Mouse (Mus musculus) bone marrow, adult 2 months (tissue): Measurements from ENCODE around the gene Foxo6. TPM values are rescaled to one million over a fixed set of nuclear protein-coding genes. Genes with fewer than 3 reads are reported as not detected.

Experiments
- H3K27ac ChIP-seq: fragments of 200-500 bp; 2 replicates; pipeline ENCODE4 v1.5.1; 2012; ENCODE audit warnings: low read depth, mild to moderate bottlenecking, control low read depth, inconsistent platforms, low read length; ENCODE audit not compliant: control insufficient read depth, poor library complexity, insufficient read depth
- H3K4me1 ChIP-seq: fragments of 200-500 bp; 2 replicates; pipeline ENCODE4 v1.6.1; 2011; ENCODE audit warnings: low read length; ENCODE audit not compliant: control insufficient read depth, insufficient read depth
- H3K4me3 ChIP-seq: fragments of 200-500 bp; replicated peaks from 2 replicates; pipeline ENCODE3; 2011; ENCODE audit warnings: mild to moderate bottlenecking, low read depth, low read length, control low read depth; ENCODE audit not compliant: control insufficient read depth
- CTCF ChIP-seq: fragments of 200-500 bp; IDR thresholded peaks from 2 replicates; pipeline ENCODE4 v1.5.1; 2011; ENCODE audit warnings: low read length, control low read depth; ENCODE audit not compliant: control insufficient read depth, insufficient read depth
- POLR2A ChIP-seq: fragments of 200-500 bp; IDR thresholded peaks from 2 replicates; pipeline ENCODE4 v1.6.1; 2011; ENCODE audit warnings: low read depth, mild to moderate bottlenecking, control low read depth, low read length, borderline replicate concordance; ENCODE audit not compliant: control insufficient read depth
- WGBS: fragments of 180-500 bp; shearing (Covaris S2); methylation state at CpG from one replicate; pipeline ENCODE4 v1.1.7; 2018; 5-methylcytosine and 5-hydroxymethylcytosine counted together
- polyA plus RNA-seq: library from polyadenylated mRNA; stranded (reverse); fragments of >200 nt; gene quantifications from 2 replicates; pipeline ENCODE4 v1.2.4, GENCODE M21; 2011; ENCODE audit warnings: low replicate concordance; ENCODE audit not compliant: missing spikeins, insufficient read depth, insufficient read length

The Foxo6 gene
- polyA plus RNA-seq, 1 experiment = not detected

- no peak for TF ChIP-seq POLR2A
- TF ChIP-seq CTCF = no peak
- WGBS = 78% methylated on average over 11 of the region's 11 CpGs
- Histone ChIP-seq H3K27ac (no peak overlapping the region), H3K4me1 (peaks cover 1% of the 10 kb centered on the region; the same call in 1 of the 2 replicates), H3K4me3 (no peak overlapping the region)
These were observed 4.1 kb upstream of the Foxo6 start for GRCm38 (mm10) chr4:120291106-120291822.

GRCm38 (mm10) chr4:120290486-120290885 is 3.3 kb upstream of the Foxo6 start:
- Histone ChIP-seq H3K4me1 (peaks cover 1% of the 10 kb centered on the region; the same call in 1 of the 2 replicates), H3K27ac (no peak overlapping the region), H3K4me3 (no peak overlapping the region)
- TF ChIP-seq POLR2A = no peak
- no peak for TF ChIP-seq CTCF
- WGBS = 33% methylated on average over 5 of the region's 5 CpGs

- 86% methylated on average over 3 of the region's 3 CpGs for WGBS
- TF ChIP-seq CTCF (no peak), POLR2A (no peak)
- Histone ChIP-seq H3K27ac (no peak overlapping the region), H3K4me1 (peaks cover 1% of the 10 kb centered on the region; the same call in 1 of the 2 replicates), H3K4me3 (no peak overlapping the region)
These were observed 2.2 kb upstream of the Foxo6 start for GRCm38 (mm10) chr4:120289181-120289965.

GRCm38 (mm10) chr4:120286761-120287241 is 348 bp downstream of the Foxo6 start:
- TF ChIP-seq POLR2A = no peak
- no peak for TF ChIP-seq CTCF
- H3K4me1 ChIP-seq = peaks cover 1% of the 10 kb centered on the region; the same call in 1 of the 2 replicates
- WGBS = 2% methylated on average over 53 of the region's 53 CpGs
- H3K4me3 ChIP-seq = no peak overlapping the region
- H3K27ac ChIP-seq = peak overlapping the region; percentile 16; the same call in 1 of the 2 replicates

GRCm38 (mm10) chr4:120285730-120286129 is 1.4 kb downstream of the Foxo6 start:
- no peak for TF ChIP-seq POLR2A
- no peak for TF ChIP-seq CTCF
- Histone ChIP-seq H3K4me3 (no peak overlapping the region), H3K27ac (no peak overlapping the region), H3K4me1 (peaks cover 1% of the 10 kb centered on the region; the same call in 1 of the 2 replicates)
- 78% methylated on average over 1 of the region's 1 CpGs for WGBS

GRCm38 (mm10) chr4:120285223-120285622 is 1.9 kb downstream of the Foxo6 start:
- Histone ChIP-seq H3K4me1 (peaks cover under 1% of the 10 kb centered on the region; the same call in 1 of the 2 replicates), H3K27ac (no peak overlapping the region), H3K4me3 (no peak overlapping the region)
- 73% methylated on average over 3 of the region's 3 CpGs for WGBS
- no peak for TF ChIP-seq CTCF
- TF ChIP-seq POLR2A = no peak

- 66% methylated on average over 1 of the region's 1 CpGs for WGBS
- H3K4me1 ChIP-seq = no peaks in the 10 kb centered on the region
- TF ChIP-seq POLR2A = no peak
- no peak for TF ChIP-seq CTCF
- no peak overlapping the region for H3K27ac ChIP-seq
- no peak overlapping the region for H3K4me3 ChIP-seq
These were observed 3.0 kb downstream of the Foxo6 start for GRCm38 (mm10) chr4:120284187-120284586.

GRCm38 (mm10) chr4:120283141-120283540 is 4.0 kb downstream of the Foxo6 start:
- no peak overlapping the region for H3K4me3 ChIP-seq
- H3K27ac ChIP-seq = no peak overlapping the region
- no peaks in the 10 kb centered on the region for H3K4me1 ChIP-seq
- TF ChIP-seq POLR2A (no peak), CTCF (no peak)
- WGBS = 21% methylated on average over 6 of the region's 6 CpGs
